Mouse (Mus musculus): ENCODE measurements at regions not wholly inside any gene's neighbourhood (a gene's known extent, or its start where the extent isn't known, plus 50 kb on each side); places are given as distances from the start of the nearest gene placed in this dataset.

DNA sequence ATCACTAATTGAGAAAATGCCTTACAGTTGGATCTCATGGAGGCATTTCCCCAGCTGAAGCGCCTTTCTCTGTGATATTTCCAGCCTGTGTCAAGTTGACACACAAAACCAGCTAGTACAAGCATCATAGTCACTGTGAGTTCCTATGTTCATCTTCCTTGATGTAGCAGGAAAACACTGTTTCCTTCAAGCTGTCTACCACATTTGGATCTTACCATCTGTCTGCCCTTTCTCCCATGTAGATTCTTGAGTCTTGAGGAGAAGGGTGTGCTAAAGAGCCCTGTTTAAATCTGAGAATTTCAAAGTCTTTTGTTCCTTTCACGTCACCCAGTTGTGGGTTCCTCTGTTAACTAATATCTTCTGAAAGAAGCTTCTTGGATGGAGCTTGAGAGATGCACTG, 721.5 kb downstream of the Epha4 start:
- DNase-seq = no peak
- intact Hi-C loops (cut with DNase I) = no loop called here

DNA sequence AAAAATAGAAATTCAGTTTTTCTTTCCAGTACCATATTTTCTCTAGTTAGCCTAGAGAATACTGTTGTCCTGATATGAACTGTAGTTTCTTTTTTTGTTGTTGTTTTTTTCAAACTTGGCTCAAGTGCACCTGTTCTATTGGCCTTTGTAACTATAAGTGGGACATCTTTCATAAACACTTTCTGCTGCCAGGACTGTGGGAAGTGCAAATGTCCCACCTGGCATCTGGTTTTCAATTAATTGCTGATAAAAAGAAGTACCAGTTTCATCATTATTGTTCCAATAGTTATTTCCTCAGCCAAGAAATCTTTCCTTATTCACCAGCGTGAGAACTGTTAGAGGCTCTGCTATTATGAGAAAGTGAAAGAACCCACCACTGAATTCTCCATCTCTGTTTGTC, 695.0 kb downstream of the Epha4 start:
- DNase-seq = no peak

DNA sequence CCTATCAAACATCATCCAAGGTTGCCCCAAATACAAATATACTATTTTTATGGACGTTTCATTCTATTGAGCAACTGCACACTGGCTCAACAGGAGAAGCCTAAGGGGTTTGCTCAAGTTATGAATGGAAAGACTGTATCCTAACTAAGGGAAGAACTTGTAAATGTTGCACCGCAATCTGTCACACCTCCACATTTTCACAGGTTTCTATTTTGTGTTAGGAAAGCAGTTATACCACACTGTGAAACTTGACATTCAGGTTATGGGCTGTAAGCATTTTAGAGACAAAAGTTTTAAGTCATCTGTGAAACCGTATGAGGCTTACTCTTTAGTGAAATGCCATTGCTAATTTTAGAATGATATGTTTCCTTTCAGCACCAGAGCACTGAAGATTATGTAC, 693.3 kb downstream of the Epha4 start:
- intact Hi-C loops (cut with DNase I) = no loop called here
- no peak for DNase-seq

More for the DNA sequence above, 695.0 kb downstream of the Epha4 start:
- intact Hi-C loops (cut with DNase I) = no loop called here

DNA sequence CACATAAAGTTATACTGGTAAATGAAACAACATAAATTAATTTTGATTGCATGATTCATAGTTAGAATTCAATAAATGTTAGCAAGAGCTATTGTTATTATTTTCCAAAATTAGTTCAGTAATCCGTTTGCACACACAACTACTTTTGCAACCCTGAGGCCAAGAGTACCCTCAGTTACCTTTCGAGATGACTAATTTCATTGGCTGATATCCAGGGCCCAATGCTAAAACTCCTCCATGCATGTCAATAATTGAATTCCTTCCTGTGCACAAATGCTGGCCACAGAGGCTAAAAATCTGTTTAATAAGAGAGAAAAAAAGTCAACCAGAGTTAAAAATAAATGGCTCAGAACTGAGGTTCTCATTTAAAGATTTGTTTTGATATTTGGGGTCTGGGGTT, 685.2 kb downstream of the Epha4 start:
- DNase-seq = no peak
- intact Hi-C loops (cut with DNase I) = no loop called here

DNA sequence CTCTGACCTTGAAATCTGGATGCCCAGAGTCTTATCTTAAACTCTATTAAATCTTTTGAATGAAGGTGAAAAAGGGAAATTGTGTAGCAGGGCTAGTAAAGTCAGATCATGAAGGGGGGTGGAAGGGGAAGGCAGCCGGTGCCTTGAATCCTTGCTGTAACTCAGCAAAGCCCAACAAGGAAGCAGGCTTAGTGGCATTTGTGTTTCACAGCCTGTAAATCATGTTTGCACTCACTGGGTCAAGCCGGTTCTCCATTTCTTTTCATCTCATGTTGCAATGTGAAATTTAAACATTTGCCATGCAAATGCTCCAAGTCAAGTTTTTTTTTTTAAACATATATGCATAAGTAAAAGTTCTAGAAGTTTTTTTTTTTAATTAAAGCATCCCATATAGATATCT, 682.6 kb downstream of the Epha4 start:
- intact Hi-C loops (cut with DNase I) = no loop called here
- DNase-seq = no peak

DNA sequence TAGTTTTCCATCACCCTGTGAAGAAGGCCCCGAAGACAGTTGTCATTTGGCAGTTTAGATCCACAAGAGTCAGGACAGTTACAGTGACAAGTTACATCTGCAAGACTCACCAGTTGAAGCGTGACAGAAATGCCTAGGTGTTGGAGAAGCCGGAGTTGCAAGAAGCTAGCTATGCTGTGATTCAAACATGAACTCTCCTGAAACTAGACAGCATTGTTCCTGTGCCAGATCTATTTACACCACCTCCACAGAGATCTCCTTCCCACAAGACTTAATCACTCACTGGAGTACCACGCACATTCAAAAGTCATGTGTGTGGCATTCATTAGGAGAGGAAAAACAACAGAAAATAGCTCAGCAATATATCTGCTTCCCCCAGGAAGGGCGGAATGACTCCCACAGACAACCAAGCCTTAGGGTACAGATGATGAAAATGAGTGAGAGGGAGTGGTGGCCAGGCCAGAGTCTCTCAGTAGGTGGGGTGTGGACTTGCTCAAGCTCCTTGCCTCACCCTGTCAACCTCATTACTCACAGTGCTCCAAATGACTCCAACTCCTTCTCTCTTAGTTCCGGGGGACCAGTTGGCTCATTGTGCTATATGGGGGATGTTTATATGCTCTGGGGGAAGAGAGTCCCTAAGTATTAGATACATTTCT, 679.7 kb downstream of the Epha4 start:
- DNase-seq = no peak
- intact Hi-C loops (cut with DNase I) = no loop called here

DNA sequence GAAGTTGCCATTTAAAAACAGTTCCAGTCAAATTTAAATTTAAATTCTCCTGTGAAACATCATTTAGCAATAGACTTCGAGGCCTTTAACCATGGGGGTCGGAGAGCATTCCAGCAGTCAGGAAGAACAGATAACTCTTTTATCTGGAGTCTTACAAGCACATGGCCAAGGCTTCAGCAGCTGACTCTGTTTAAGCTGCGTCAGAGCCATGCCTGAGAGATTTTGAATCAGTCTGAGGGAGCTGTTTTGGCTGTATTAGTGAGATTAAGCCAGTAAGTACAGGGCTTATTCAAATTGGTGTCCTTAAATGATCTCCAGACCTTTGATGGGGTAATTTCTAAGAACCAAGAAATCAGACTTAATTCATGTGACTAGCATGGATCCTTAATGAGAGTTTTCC, 665.5 kb downstream of the Epha4 start:
- intact Hi-C loops (cut with DNase I) = no loop called here
- DNase-seq = no peak

DNA sequence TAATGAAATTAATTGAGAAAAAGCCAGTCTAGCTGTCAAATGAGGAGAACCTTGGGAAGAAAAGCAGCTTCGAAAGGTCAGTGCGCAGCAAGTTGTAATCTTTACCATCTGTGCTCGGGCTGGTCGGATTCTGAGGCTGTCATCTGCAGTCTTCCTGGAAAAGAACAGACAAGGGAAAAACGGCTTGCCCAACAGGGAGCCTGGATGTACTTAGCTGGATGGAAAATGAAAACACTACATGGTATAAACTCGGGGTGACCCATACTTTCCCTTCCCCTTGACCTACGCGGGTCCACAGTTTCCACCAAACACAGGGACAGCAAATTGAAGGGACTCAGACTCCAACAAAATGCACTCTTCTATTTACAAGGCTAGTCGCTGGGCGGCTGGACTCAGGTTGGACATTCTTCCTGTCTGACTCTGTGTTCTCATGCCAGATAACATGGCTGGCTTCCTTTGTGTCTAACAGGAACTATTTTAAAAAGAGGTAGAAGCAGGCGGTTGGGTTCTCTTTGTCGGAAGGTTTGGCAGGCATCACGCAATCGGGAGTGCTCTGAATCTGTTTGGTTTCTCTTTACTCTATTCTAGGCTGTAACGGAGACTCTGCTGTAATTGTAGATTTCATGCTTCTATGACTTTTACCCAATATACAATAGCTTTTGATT, 648.5 kb downstream of the Epha4 start:
- DNase-seq = peak; percentile 4 to 14
- intact Hi-C loops (cut with DNase I) = no loop called here

DNA sequence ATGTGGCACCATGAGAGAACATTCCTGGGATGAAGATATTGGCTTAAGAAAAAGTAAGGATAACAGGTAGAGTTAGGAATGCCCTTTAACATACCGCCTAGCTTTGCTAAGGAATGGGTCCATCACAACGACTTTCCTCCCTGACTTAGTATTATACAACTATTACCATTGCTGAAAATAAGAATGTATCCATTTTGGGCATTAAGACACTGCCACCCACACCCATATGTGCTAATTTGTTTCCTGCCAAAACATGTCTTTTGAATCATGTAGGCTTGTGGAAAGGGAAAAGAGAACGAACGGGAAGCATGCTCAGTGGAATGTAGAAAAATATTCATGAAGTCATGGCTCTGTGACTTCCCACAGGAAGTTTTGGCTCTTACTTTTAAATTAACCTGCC, 641.7 kb downstream of the Epha4 start:
- intact Hi-C loops (cut with DNase I) = no loop called here
- DNase-seq = no peak

DNA sequence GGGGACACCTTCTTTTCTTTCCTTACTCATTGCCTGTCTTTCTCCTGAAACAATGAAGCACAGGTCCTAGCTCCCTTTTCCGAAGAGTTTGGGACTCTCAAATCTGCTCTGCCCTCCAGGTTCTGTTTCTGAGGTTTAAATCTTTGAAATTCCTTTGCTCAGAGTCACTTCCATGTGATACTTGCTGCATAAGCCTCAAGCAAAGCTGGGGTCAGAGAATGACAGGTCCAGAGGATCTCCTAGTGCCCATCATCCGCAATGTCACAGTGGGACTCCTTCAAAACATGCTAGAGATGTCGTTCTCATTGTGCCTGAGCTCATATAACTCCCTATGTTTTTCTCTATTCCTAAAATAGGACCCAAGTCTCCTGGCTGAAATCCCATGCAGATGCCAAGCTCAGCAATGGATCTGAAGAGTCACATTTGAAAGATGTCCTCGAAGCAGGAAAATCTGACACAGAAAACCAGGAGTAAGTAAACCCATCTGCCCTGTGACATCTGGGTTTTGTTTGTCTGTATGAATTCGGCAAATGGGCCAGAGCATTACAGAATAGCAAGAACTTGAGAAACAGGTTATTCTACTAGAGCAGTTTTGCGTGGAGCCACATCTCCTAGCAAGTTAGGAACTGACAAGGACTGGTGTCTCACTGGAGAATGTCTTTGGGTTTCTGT, 634.6 kb downstream of the Epha4 start:
- intact Hi-C loops (cut with DNase I) = no loop called here
- DNase-seq = no peak

DNA sequence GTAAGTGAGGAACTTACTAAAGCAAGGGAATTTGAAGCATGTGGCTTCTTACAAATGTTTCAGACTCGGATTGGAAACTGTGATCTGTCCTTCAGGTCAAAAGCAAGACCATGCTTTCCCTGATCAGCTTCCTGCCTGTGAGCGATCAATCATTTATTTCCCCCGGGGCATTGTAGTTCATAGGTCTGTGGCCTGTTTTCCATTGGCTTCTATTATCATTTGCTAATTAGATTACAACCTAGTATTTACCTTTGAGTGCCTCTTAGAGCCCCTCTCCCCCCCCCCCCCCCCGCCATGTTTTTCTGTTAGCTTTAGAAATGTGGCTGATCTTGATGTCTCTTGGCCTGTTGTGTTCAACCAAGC, 634.1 kb downstream of the Epha4 start:
- intact Hi-C loops (cut with DNase I) = no loop called here
- no peak for DNase-seq

DNA sequence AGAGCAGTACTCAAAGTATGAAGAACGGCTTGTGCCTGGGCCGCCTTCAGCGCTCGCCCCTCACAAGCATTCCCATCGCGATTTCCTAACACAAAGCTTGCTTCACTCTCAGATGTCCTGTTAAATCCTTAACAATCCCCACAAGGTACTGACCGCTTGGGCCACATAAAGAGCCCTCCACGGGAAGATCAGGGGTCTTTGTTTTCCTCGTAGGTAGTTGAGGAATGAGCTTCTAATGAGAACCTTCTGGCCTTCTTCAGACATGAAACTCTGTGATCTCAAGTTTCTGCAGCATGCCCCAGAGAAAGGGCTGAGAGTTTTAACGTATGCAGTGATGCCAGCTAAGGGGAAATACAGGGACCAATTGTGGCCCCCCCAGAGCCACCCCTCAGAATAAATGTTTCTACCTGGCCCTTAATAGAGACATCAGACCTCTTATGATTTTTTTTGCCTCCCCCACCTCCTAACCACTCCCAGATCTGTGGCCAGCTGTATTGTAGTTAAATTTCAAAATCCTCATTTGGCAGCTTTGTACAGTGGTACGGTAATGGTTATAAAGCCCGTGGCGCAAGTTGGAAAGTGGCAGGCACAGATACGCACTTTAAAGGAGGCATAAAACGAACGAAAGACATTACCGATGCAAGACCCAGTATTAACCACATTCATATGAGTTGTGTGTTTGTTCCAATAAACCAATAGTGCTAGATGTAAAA, 618.6 kb downstream of the Epha4 start:
- no peak for DNase-seq
- intact Hi-C loops (cut with DNase I) = no loop called here

DNA sequence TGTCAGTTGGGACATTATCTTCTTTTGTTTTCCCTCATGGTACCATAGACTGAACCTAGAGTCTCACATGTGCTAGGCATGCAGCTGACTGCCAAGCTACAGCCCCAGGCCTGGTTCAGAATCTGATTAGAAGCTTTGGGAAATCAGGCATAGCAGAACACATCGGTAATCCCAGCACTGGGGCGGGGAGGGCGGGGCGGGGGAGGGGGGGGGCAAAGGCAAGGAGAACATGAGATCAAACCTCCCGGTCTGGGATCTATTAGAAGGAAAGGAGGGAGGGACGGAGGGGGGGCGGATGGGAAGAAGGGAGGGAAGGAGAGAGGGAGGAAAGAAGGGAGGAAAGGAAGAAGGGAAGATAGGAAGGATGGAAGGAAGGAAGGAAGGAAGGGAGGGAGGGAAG, 617.5 kb downstream of the Epha4 start:
- intact Hi-C loops (cut with DNase I) = no loop called here
- DNase-seq = no peak

DNA sequence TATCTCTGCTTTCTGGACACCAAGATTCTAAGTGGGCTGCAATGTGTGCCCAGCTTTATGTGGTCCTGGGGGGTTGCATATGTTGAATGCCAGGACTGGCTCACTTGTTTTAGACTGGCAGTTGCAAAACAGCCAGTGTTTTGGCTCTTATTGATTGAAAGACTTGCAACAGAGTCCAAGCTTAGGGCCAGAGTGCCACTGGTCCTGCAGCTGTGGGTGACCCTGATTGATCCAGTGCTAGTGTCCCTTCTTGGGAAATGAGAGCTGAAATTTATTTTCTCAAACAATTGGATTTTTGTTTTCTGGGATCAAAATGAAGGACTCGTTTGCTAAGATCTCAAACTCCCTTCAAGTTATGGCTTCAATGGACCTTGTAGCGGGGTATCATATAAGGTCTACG, 603.4 kb downstream of the Epha4 start:
- intact Hi-C loops (cut with DNase I) = no loop called here
- DNase-seq = no peak

DNA sequence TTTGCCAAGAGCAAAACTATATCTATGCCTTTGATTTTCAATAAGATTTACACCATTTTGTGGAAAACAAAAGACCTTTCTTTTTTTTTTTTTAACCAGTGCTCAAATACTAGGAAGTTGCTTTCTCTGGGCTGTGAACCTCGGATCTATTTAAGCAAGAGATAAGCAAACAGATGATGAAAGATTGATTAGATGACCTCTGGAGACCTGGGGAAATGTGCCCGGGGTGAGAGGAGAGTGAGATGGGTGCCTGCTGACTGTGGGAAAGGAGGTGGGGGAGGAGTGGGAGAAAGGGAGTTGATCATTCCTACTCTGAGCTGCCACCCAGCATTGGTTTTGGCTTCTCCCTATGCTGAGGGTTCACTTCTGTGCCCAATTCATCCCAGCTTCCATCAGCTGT, 595.3 kb downstream of the Epha4 start:
- no peak for DNase-seq
- intact Hi-C loops (cut with DNase I) = no loop called here

DNA sequence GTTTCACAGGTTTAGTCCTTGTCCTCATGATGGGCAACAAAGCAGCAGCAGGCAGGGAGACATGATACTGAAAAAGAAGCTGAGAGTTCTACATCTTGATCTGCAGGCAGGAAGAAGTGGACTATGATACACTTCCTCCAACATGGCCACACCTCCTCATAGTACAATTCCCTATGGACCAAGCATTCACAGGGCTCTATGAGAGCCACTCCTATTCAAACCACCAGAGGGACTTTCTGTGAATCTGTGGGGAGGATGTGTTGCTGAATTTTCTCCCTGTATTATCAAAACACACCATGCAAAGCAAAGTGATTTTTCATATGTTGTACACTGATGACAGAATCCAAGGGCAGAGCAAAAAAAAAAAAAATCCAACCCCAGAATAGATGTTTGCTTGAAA, 594.3 kb downstream of the Epha4 start:
- DNase-seq = no peak
- intact Hi-C loops (cut with DNase I) = no loop called here

DNA sequence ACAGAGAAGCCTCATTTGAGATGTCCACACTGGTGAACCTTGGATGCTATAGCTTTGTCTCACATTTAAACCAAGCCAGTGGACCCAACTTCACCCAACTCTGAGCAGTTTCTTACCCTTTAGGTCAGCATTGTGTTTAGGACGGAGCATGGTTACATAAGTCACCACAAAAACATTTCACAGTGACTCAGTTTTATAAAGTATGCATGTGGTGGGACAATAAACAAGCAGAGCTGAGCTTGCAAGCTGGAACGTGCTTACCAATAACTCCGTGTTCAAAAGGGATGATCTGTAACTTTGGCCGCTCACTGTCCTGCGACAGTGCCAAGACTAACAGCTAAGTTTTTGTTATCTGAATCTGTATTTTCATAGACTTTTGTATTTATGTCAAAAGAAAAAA, 587.8 kb downstream of the Epha4 start:
- DNase-seq = no peak
- intact Hi-C loops (cut with DNase I) = no loop called here

DNA sequence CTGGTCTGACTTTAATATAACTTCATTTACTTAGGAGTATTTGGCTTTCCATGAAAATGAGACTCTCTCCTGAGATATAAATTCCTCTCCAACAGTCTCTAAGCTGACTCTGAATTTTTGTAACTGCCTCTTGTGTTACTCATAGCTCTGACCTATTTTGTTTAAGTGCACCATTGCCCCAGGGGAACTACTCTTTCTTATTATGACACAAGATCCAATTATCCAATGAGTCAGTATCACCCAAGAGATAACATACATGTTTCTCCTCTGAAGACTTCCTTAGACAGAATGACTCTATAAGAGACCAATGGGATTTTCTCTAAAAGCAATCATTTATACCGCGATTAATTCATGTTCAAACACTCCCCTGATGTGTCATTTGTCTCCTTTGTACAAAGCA, 586.9 kb downstream of the Epha4 start:
- intact Hi-C loops (cut with DNase I) = no loop called here
- DNase-seq = no peak

DNA sequence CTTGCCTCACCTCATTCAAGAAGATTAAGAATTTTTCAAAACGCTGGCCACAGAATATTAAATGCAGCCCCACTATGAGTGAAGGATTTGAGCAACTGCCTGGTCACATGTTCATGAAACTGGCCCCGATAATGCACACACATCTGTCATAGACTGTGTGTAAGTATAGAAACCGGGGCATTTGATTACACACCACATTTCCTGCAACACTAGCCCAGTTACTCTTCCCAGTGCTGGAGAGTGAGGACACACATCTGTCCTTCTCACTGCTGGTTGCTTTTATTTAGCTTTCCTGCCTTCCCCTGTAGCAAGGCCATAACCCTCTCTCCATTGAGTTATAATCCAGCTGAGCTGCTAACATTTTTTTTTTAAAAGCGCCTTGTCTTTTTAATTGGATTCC, 581.4 kb downstream of the Epha4 start:
- DNase-seq = no peak
- intact Hi-C loops (cut with DNase I) = no loop called here

DNA sequence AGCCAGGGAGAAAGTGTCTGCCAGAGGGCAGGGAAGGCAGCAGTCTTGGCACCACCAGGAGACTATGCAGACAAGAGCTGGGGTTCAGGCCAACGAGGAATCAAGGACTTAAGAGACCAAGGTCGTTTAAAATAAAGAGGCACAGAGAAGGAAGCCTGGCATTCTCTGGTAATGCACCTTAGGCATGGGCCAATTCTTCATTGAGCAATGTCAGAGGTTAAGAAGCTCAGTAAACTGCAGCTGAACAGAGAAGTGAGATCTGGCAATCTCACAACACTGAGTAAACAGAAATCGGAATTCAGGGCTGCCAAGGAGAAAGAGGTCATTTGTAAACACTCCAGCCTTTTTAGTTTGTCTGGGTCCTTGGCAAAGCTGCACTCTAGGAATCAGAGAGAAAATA, 572.2 kb downstream of the Epha4 start:
- DNase-seq = peak; percentile 4 to 16
- intact Hi-C loops (cut with DNase I) = no loop called here

DNA sequence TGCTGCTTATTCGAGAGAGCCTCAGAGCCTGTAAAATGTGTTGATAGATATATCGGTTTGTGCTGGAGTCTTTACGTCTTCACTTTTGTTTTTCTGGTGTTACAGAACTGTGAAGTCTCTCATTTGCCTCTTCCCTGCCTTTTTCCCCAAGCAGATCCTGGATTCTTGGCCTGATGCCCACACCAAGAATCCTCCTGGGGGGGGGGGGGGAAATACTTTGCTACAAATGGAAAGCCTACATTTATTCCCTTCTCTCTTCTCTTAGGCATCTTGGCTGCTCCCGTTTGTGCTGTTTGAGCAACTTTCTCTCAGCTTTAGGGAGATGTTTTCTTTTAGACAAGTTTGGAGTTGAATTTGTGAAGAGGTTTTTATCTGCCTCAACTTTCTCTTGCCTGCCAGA, 570.8 kb downstream of the Epha4 start:
- intact Hi-C loops (cut with DNase I) = no loop called here
- no peak for DNase-seq

DNA sequence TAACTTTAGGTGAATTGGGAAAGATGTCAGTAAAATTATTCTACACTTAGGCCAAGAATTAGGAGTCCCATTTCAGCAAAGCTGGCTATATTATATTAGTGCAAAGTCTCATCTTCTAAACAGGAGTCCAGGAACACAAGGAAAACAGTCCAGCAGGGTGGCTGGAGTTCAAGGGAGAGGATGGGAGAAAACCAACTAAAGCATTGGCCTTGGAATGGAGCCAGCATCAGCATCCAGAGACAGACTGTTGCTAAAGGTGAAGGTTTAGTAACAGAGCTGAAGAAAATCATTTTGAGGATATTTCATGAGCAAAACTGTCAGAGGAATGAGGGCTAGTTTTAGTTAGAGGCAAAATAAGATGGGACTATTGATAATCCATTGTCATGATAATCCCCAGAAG, 559.9 kb downstream of the Epha4 start:
- DNase-seq = no peak
- intact Hi-C loops (cut with DNase I) = no loop called here

Data from gastrocnemius, postnatal 36 days (tissue).